Mouse (Mus musculus): ENCODE measurements around the gene Timm8b. TPM values are rescaled to one million over a fixed set of nuclear protein-coding genes. Genes with fewer than 3 reads are reported as not detected.
"Not testable (repeated sequence)": the region's sequence is repeated elsewhere in the genome, so short reads cannot be mapped to it uniquely, and the experiment has no call there.

Timm8b gene
- total RNA-seq, 2 experiments from 2014 or later: 140 to 148 TPM

GRCm38 (mm10) chr9:50602055-50602845 is 1.5 kb upstream of the Timm8b start:
- no peak for DNase-seq

GRCm38 (mm10) chr9:50603998-50604324 is 251 bp downstream of the Timm8b start:
- no peak for DNase-seq

- no peak for DNase-seq
Measured at GRCm38 (mm10) chr9:50604338-50604737, 628 bp downstream of the Timm8b start.

- DNase-seq: no peak
Measured at GRCm38 (mm10) chr9:50612115-50612514, 8.4 kb downstream of the Timm8b start.

- no peak for DNase-seq
Measured at GRCm38 (mm10) chr9:50616161-50616560, 12.5 kb downstream of the Timm8b start.

GRCm38 (mm10) chr9:50616766-50617603 is 13.3 kb downstream of the Timm8b start, which contains the start of the genes Pih1d2 and Nkapd1:
TSS of gene Pih1d2 (plus strand) at chr9:50617321.
TSS of gene Nkapd1 (minus strand) at chr9:50617464.
- peak; percentile 70 for DNase-seq

- DNase-seq: no peak
Measured at GRCm38 (mm10) chr9:50617794-50618330, 14.2 kb downstream of the Timm8b start.

- DNase-seq: not testable (repeated sequence)
Measured at GRCm38 (mm10) chr9:50630903-50631302, 27.2 kb downstream of the Timm8b start.

- no peak for DNase-seq
Measured at GRCm38 (mm10) chr9:50632016-50632688, 28.4 kb downstream of the Timm8b start.

- no peak for DNase-seq
Measured at GRCm38 (mm10) chr9:50633059-50633458, 29.3 kb downstream of the Timm8b start.

- DNase-seq: no peak
Measured at GRCm38 (mm10) chr9:50634270-50634669, 30.6 kb downstream of the Timm8b start.

- no peak for DNase-seq
Measured at GRCm38 (mm10) chr9:50646826-50647370, 43.2 kb downstream of the Timm8b start.

- DNase-seq: no peak
Measured at GRCm38 (mm10) chr9:50650503-50650902, 46.8 kb downstream of the Timm8b start.

Other genes starting within 250 kb of the Timm8b start
- not detected for gene Plet1, start 109.4 kb upstream of the Timm8b start, total RNA-seq (2021)
- 10 to 100 TPM; 19.0 to 19.3 TPM for gene Pts, start 75.2 kb upstream of the Timm8b start, total RNA-seq (2021)
- gene Il18, start 49.1 kb upstream of the Timm8b start, total RNA-seq (2021): 1 to 10 TPM in 1 of 2 experiments, under 1 TPM in 1; 0.90 to 1.2 TPM
- gene Bco2, start 48.7 kb upstream of the Timm8b start, total RNA-seq (2021): under 1 TPM; 0.14 to 0.27 TPM
- gene Tex12, start 42.6 kb upstream of the Timm8b start, total RNA-seq (2021): not detected
- 100 to 1,000 TPM; 321 to 381 TPM for gene Sdhd, start 98 bp upstream of the Timm8b start, total RNA-seq (2021)
- under 1 TPM; 0.27 to 0.42 TPM for gene Pih1d2, start 13.4 kb downstream of the Timm8b start, total RNA-seq (2021)
- gene Nkapd1, start 13.6 kb downstream of the Timm8b start, total RNA-seq (2021): 10 to 100 TPM; 12.2 to 16.0 TPM
- 100 to 1,000 TPM; 196 to 235 TPM for gene Dlat, start 55.9 kb downstream of the Timm8b start, total RNA-seq (2021)
- 1 to 10 TPM; 6.2 to 9.3 TPM for gene Dixdc1, start 135.6 kb downstream of the Timm8b start, total RNA-seq (2021)
- 1 to 10 TPM; 1.8 to 2.2 TPM for gene 2310030G06Rik, start 142.6 kb downstream of the Timm8b start, total RNA-seq (2021)
- gene Cryab, start 147.4 kb downstream of the Timm8b start, total RNA-seq (2021): 100 to 1,000 TPM; 667 to 687 TPM
- 100 to 1,000 TPM; 120 to 128 TPM for gene Hspb2, start 148.4 kb downstream of the Timm8b start, total RNA-seq (2021)
- gene Fdxacb1, start 164.3 kb downstream of the Timm8b start, total RNA-seq (2021): 1 to 10 TPM; 4.0 to 4.9 TPM
- gene Alg9, start 171.1 kb downstream of the Timm8b start, total RNA-seq (2021): 10 to 100 TPM in 1 of 2 experiments, 1 to 10 TPM in 1; 8.2 to 13.4 TPM
- 10 to 100 TPM; 11.4 to 12.6 TPM for gene 1110032A03Rik, start 171.6 kb downstream of the Timm8b start, total RNA-seq (2021)
- 10 to 100 TPM in 1 of 2 experiments, 1 to 10 TPM in 1; 7.0 to 10.3 TPM for gene Ppp2r1b, start 241.4 kb downstream of the Timm8b start, total RNA-seq (2021)